Mouse (Mus musculus): ENCODE measurements around the gene 2210408I21Rik. TPM values are rescaled to one million over a fixed set of nuclear protein-coding genes. Genes with fewer than 3 reads are reported as not detected.

Gene 2210408I21Rik
- polyA plus RNA-seq, 1 experiment = 11.2 TPM

DNA sequence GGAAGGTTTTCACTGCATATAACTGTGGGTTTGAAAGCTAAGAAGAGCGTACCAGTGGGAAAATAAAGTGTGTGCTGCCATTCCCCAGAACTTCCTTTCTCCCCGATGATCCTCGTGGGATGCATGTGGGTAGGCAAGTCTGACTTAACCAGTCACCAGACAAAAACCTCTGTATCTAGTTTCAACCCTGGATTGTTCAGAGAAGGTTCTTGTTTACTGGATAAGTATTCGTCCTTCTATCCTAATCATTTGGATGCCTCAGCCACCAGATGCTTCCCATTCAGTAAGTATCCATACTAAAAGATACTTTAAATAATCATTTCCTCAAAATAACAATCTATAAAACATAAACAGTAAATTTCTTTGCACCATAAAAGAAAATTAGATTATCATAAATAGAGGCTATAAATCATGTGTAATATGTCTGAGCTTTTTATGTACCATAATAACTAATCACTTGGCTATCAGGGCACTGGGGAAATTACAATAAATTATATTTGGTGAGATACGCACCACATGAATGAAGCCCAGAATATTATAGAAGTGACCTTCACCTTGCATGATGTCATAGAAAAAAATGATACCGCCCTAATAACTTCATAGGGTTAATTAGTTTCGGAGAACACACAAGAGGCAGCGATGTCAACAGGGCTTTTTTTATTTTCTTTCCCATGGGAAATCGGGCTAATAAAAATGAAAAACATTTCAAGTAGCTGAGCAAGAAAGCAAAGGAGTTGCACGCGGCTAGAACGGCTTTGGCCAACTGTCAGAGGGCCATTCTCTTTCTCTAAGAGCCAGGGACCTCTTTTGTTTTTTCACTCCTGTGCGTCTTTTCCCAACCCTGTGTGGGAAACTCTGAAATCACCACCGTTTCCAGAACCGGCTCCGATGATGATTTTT is 412.4 kb downstream of the 2210408I21Rik start:
- no peaks in the 10 kb centered on the region for H3K4me1 ChIP-seq (ENCODE audit: control insufficient read depth, insufficient read depth, low read length)
- no peak overlapping the region for H3K27ac ChIP-seq (ENCODE audit: insufficient read depth, low read length)
- no peak for TF ChIP-seq POLR2A (IDR thresholded peaks at IDR 0.05; ENCODE audit: low read depth, low read length)
- TF ChIP-seq CTCF (IDR thresholded peaks at IDR 0.05; ENCODE audit: borderline replicate concordance, insufficient read depth, low read length) = no peak
- no peak overlapping the region for H3K4me3 ChIP-seq (ENCODE audit: insufficient read depth, low read length)

- no peaks in the 10 kb centered on the region for H3K4me1 ChIP-seq (ENCODE audit: control insufficient read depth, insufficient read depth, low read length)
- no peak overlapping the region for H3K4me3 ChIP-seq (ENCODE audit: insufficient read depth, low read length)
- no peak overlapping the region for H3K27ac ChIP-seq (ENCODE audit: insufficient read depth, low read length)
- TF ChIP-seq CTCF (IDR thresholded peaks at IDR 0.05; ENCODE audit: borderline replicate concordance, insufficient read depth, low read length) (no peak), POLR2A (IDR thresholded peaks at IDR 0.05; ENCODE audit: low read depth, low read length) (no peak)
Observed at GRCm38 (mm10) chr13:77548386-77548695, 413.0 kb downstream of the 2210408I21Rik start.

DNA sequence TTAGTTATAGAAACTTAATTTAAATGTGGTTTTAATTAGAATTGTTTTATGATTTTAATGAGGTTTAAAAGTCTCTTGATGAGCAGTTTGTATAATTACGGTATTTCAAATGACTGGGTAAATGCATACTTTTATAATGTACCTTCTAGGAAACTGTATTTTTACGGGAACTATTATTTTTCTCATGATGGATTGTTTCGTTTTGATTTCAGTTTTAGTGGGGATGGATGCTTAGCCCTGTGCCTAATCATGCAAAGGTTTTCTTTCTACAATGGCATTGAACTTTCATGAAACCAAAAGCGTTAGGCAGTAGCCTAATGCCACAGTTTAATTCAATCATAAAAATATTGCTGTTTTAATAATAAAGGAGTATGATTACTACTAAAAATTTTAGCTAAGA is 413.4 kb downstream of the 2210408I21Rik start:
- Histone ChIP-seq H3K4me3 (ENCODE audit: insufficient read depth, low read length) (no peak overlapping the region), H3K27ac (ENCODE audit: insufficient read depth, low read length) (no peak overlapping the region), H3K4me1 (ENCODE audit: control insufficient read depth, insufficient read depth, low read length) (no peaks in the 10 kb centered on the region)
- TF ChIP-seq CTCF (IDR thresholded peaks at IDR 0.05; ENCODE audit: borderline replicate concordance, insufficient read depth, low read length) = no peak
- no peak for TF ChIP-seq POLR2A (IDR thresholded peaks at IDR 0.05; ENCODE audit: low read depth, low read length)

DNA sequence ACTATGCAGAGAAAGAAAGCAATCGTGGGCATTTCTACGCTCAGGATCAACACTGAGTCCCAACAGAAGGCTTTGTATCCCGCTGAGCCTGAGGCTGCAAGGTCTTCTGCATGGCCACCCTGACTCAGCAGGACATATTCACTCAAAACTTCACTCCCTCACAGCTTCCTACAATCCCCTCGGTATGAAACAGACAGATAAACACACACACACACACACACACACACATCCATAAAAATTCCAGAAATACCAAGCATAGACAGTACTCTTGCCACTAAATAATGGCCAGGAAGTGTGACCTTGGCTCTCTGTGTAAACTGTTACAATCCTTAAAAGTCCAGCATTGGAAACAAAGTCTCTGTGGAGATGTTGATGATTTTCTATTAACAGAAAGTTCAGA is 458.7 kb downstream of the 2210408I21Rik start:
- Histone ChIP-seq H3K27ac (ENCODE audit: insufficient read depth, low read length) (no peak overlapping the region), H3K4me1 (ENCODE audit: control insufficient read depth, insufficient read depth, low read length) (no peaks in the 10 kb centered on the region), H3K4me3 (ENCODE audit: insufficient read depth, low read length) (no peak overlapping the region)
- TF ChIP-seq POLR2A (IDR thresholded peaks at IDR 0.05; ENCODE audit: low read depth, low read length) = no peak
- TF ChIP-seq CTCF (IDR thresholded peaks at IDR 0.05; ENCODE audit: borderline replicate concordance, insufficient read depth, low read length) = no peak

GRCm38 (mm10) chr13:77615346-77615745 is 480.0 kb downstream of the 2210408I21Rik start:
- Histone ChIP-seq H3K27ac (ENCODE audit: insufficient read depth, low read length) (no peak overlapping the region), H3K4me1 (ENCODE audit: control insufficient read depth, insufficient read depth, low read length) (no peaks in the 10 kb centered on the region)
- TF ChIP-seq CTCF (IDR thresholded peaks at IDR 0.05; ENCODE audit: borderline replicate concordance, insufficient read depth, low read length) = no peak
- TF ChIP-seq POLR2A (IDR thresholded peaks at IDR 0.05; ENCODE audit: low read depth, low read length) = no peak

More at GRCm38 (mm10) chr13:77615346-77615745, 480.0 kb downstream of the 2210408I21Rik start:
- H3K4me3 ChIP-seq (ENCODE audit: insufficient read depth, low read length) = no peak overlapping the region

Other genes with a start within 250 kb of the 2210408I21Rik start
- gene Slf1, start 67 bp upstream of the 2210408I21Rik start, polyA plus RNA-seq (2011; ENCODE audit: insufficient read length, low read depth, missing spikeins) = 10.2 and 15.7 TPM in 2 replicates

Measured in embryonic fibroblast, embryonic 13.5 days (primary cell).